ENCODE assay signal across 19 mouse cellular contexts in genomic region chr5:29224089-29224488, GRCm38 (mm10). TPM values are rescaled to one million over a fixed set of nuclear protein-coding genes. Genes with fewer than 3 reads are reported as not detected.
"Had no signal": no experiment of that assay in that cellular context is flagged by ENCODE, and none has a peak within 500 bp of the region (broad histone marks: within the 10 kb centered on the region; RNA-seq: fewer than 3 reads in every experiment).

No protein-coding gene starts in this region.

- H3K27me3 ChIP-seq: lung, embryonic 15.5 days; midbrain, embryonic 12.5 days; neural tube, embryonic 13.5 days; neural tube, embryonic 15.5 days; stomach, embryonic 15.5 days had no signal

- DNase-seq: lung, adult 18-20 months; lung, postnatal 10 days; lung, postnatal 4 days; midbrain, embryonic 14.5 days; right cerebral cortex, postnatal 14 days; thymus, adult 18-20 months; thymus, postnatal 14 days; thymus, postnatal 36 days had no signal

- ATAC-seq: midbrain, embryonic 16.5 days had no signal

- H3K4me2 ChIP-seq: lung, embryonic 15.5 days; midbrain, embryonic 12.5 days; neural tube, embryonic 13.5 days; neural tube, embryonic 15.5 days; stomach, embryonic 15.5 days had no signal

- H3K9me3 ChIP-seq: lung, embryonic 15.5 days; midbrain, embryonic 10.5 days; midbrain, embryonic 12.5 days; neural tube, embryonic 13.5 days; neural tube, embryonic 15.5 days; stomach, embryonic 15.5 days had no signal

- H3K9ac ChIP-seq: liver, embryonic 14.5 days; lung, embryonic 15.5 days; midbrain, embryonic 12.5 days; neural tube, embryonic 13.5 days; neural tube, embryonic 15.5 days; stomach, embryonic 15.5 days had no signal

- H3K4me3 ChIP-seq: lung, embryonic 15.5 days; midbrain, embryonic 10.5 days; midbrain, embryonic 12.5 days; myocyte; neural tube, embryonic 13.5 days; neural tube, embryonic 15.5 days; stomach, embryonic 15.5 days had no signal

- H3K27ac ChIP-seq: liver, embryonic 14.5 days; lung, embryonic 15.5 days; midbrain, embryonic 10.5 days; midbrain, embryonic 12.5 days; neural tube, embryonic 13.5 days; neural tube, embryonic 15.5 days; stomach, embryonic 15.5 days had no signal

- H3K36me3 ChIP-seq: lung, embryonic 15.5 days; midbrain, embryonic 12.5 days; stomach, embryonic 15.5 days had no signal

- H3K4me1 ChIP-seq: lung, embryonic 15.5 days; midbrain, embryonic 12.5 days; neural tube, embryonic 13.5 days; neural tube, embryonic 15.5 days; stomach, embryonic 15.5 days had no signal

RNA-seq across cellular contexts. Expression of gene Rnf32, which starts 28.3 kb away (rescaled TPM):
- total RNA-seq: megakaryocyte, adult 5-6 weeks; megakaryocyte-erythroid progenitor cell, adult 5-6 weeks had no signal
